Mouse (Mus musculus): Measurements from ENCODE around the gene Gpx7. TPM values are rescaled to one million over a fixed set of nuclear protein-coding genes. Genes with fewer than 3 reads are reported as not detected.
A peak's percentile ranks its signal among the peaks of the same experiment; 100 is the strongest.

Gene Gpx7
- 2.7 and 2.9 TPM in 2 replicates for polyA plus RNA-seq (2012; rRNA removed)

- Histone ChIP-seq H3K4me1 (ENCODE audit: control insufficient read depth, insufficient read depth, insufficient read length) (peaks cover 7% of the 10 kb centered on the region), H3K4me3 (ENCODE audit: extremely low read depth, insufficient read depth, insufficient read length) (peak within 1 kb of the TSS; percentile 59), H3K36me3 (ENCODE audit: control insufficient read depth, insufficient read depth, low read length) (no peaks in the 10 kb centered on the region), H3K27ac (ENCODE audit: insufficient read depth, low read length) (peak within 1 kb of the TSS; percentile 41; the same call in 1 of the 2 replicates), H3K27me3 (ENCODE audit: control insufficient read depth, insufficient read depth, low read length) (no peaks in the 10 kb centered on the region)
- DNase-seq (ENCODE audit: low read depth in 1 of 2, low spot score in 2 of 2) = no peak
- no peak for TF ChIP-seq CTCF (IDR thresholded peaks at IDR 0.05; ENCODE audit: extremely low read depth, insufficient read depth, insufficient read length, insufficient replicate concordance)
- TF ChIP-seq POLR2A (IDR thresholded peaks at IDR 0.05; ENCODE audit: low read depth, low read length) = no peak
- WGBS = 46% methylated on average over 15 of the region's 15 CpGs
Measured at GRCm38 (mm10) chr4:108406861-108407401, at the start of gene Gpx7. Gpx7 (minus strand) TSS chr4:108406961.

- TF ChIP-seq CTCF (IDR thresholded peaks at IDR 0.05; ENCODE audit: extremely low read depth, insufficient read depth, insufficient read length, insufficient replicate concordance) (no peak), POLR2A (IDR thresholded peaks at IDR 0.05; ENCODE audit: low read depth, low read length) (no peak)
- peak overlapping the region; percentile 67 for H3K27ac ChIP-seq (ENCODE audit: insufficient read depth, low read length)
- H3K4me3 ChIP-seq (ENCODE audit: extremely low read depth, insufficient read depth, insufficient read length) = no peak overlapping the region
- no peak for DNase-seq (ENCODE audit: low read depth in 1 of 2, low spot score in 2 of 2)
- H3K27me3 ChIP-seq (ENCODE audit: control insufficient read depth, insufficient read depth, low read length) = no peaks in the 10 kb centered on the region
- no peaks in the 10 kb centered on the region for H3K36me3 ChIP-seq (ENCODE audit: control insufficient read depth, insufficient read depth, low read length)
- peaks cover 18% of the 10 kb centered on the region; the same call in 1 of the 2 replicates for H3K4me1 ChIP-seq (ENCODE audit: control insufficient read depth, insufficient read depth, insufficient read length)
- WGBS = 27% methylated on average over 2 of the region's 2 CpGs
Measured at GRCm38 (mm10) chr4:108456028-108456427, 49.3 kb upstream of the Gpx7 start.

- Histone ChIP-seq H3K4me1 (ENCODE audit: control insufficient read depth, insufficient read depth, insufficient read length) (no peaks in the 10 kb centered on the region), H3K27me3 (ENCODE audit: control insufficient read depth, insufficient read depth, low read length) (no peaks in the 10 kb centered on the region), H3K27ac (ENCODE audit: insufficient read depth, low read length) (no peak overlapping the region), H3K36me3 (ENCODE audit: control insufficient read depth, insufficient read depth, low read length) (no peaks in the 10 kb centered on the region), H3K4me3 (ENCODE audit: extremely low read depth, insufficient read depth, insufficient read length) (no peak overlapping the region)
- 89% methylated on average over 7 of the region's 7 CpGs for WGBS
- TF ChIP-seq CTCF (IDR thresholded peaks at IDR 0.05; ENCODE audit: extremely low read depth, insufficient read depth, insufficient read length, insufficient replicate concordance) (no peak), POLR2A (IDR thresholded peaks at IDR 0.05; ENCODE audit: low read depth, low read length) (no peak)
- no peak for DNase-seq (ENCODE audit: low read depth in 1 of 2, low spot score in 2 of 2)
Measured at GRCm38 (mm10) chr4:108448091-108448490, 41.3 kb upstream of the Gpx7 start.

DNA sequence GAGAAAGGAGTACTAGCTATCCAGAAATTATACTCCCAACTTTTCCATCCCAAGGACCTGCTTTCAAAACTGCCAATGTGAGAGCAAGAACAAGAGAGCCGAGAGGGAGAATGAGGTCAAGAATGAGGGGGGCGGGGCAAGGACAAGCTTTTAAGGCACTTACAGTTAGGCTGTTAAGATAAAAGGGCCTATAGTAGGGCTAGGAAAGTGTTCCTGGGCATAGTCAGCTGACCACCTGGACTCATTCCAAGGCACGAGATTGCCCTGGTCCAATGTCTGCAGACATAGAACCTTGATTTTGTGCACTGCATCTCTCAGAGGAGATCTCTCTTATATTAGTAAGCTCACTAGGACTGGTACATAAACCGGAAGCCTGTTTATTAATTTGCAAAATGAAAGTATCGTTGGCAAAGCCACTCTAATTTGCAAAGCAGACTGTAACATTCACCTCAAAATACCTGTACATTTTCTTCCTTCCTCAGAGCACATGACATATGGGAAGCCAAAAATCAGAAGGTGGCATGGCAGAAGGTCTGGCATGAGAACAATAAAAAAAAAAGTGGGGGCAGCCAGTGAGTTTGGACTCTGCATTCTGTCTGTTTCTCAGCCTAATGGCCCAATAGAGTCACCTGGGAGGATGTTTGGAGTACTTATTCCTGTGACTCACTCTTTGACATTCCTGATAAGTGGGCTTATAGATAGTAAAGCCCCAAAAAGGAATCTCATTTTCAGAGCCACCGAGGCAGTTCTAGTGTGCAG is 31.5 kb upstream of the Gpx7 start:
- DNase-seq (ENCODE audit: low read depth in 1 of 2, low spot score in 2 of 2) = no peak
- TF ChIP-seq CTCF (IDR thresholded peaks at IDR 0.05; ENCODE audit: extremely low read depth, insufficient read depth, insufficient read length, insufficient replicate concordance) (no peak), POLR2A (IDR thresholded peaks at IDR 0.05; ENCODE audit: low read depth, low read length) (no peak)
- Histone ChIP-seq H3K4me3 (ENCODE audit: extremely low read depth, insufficient read depth, insufficient read length) (no peak overlapping the region), H3K27me3 (ENCODE audit: control insufficient read depth, insufficient read depth, low read length) (no peaks in the 10 kb centered on the region), H3K4me1 (ENCODE audit: control insufficient read depth, insufficient read depth, insufficient read length) (peaks cover 3% of the 10 kb centered on the region; the same call in 1 of the 2 replicates), H3K36me3 (ENCODE audit: control insufficient read depth, insufficient read depth, low read length) (no peaks in the 10 kb centered on the region), H3K27ac (ENCODE audit: insufficient read depth, low read length) (no peak overlapping the region)
- 80% methylated on average over 6 of the region's 6 CpGs for WGBS

DNA sequence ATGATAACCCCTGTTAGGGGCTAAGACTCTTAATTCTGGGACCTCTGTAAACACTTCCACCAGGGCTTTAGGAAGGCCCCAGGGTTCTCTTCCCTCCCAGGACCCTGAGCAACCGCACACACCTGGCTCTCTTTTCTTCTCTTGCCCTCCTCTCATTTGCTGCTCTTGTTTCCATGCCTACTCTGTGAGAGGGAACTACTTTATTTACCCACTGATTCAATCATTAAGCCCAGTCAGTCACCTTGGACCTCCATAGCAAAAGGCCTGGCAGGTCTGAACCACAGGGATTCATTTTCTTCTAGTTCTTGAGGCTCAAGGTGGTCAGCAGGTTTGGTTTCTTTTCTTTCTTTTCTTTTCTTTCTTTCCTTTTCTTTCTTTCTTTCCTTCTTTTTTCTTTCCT is 29.5 kb upstream of the Gpx7 start:
- H3K27ac ChIP-seq (ENCODE audit: insufficient read depth, low read length) = no peak overlapping the region
- no peak for TF ChIP-seq CTCF (IDR thresholded peaks at IDR 0.05; ENCODE audit: extremely low read depth, insufficient read depth, insufficient read length, insufficient replicate concordance)
- TF ChIP-seq POLR2A (IDR thresholded peaks at IDR 0.05; ENCODE audit: low read depth, low read length) = no peak
- H3K4me1 ChIP-seq (ENCODE audit: control insufficient read depth, insufficient read depth, insufficient read length) = peaks cover 3% of the 10 kb centered on the region; the same call in 1 of the 2 replicates
- H3K36me3 ChIP-seq (ENCODE audit: control insufficient read depth, insufficient read depth, low read length) = no peaks in the 10 kb centered on the region
- H3K4me3 ChIP-seq (ENCODE audit: extremely low read depth, insufficient read depth, insufficient read length) = no peak overlapping the region
- WGBS = 87% methylated on average over 1 of the region's 1 CpGs
- no peaks in the 10 kb centered on the region for H3K27me3 ChIP-seq (ENCODE audit: control insufficient read depth, insufficient read depth, low read length)
- no peak for DNase-seq (ENCODE audit: low read depth in 1 of 2, low spot score in 2 of 2)

GRCm38 (mm10) chr4:108435646-108436045 is 28.9 kb upstream of the Gpx7 start:
- H3K27ac ChIP-seq (ENCODE audit: insufficient read depth, low read length) = no peak overlapping the region
- no peaks in the 10 kb centered on the region for H3K27me3 ChIP-seq (ENCODE audit: control insufficient read depth, insufficient read depth, low read length)
- H3K4me3 ChIP-seq (ENCODE audit: extremely low read depth, insufficient read depth, insufficient read length) = no peak overlapping the region
- no peak for TF ChIP-seq CTCF (IDR thresholded peaks at IDR 0.05; ENCODE audit: extremely low read depth, insufficient read depth, insufficient read length, insufficient replicate concordance)
- TF ChIP-seq POLR2A (IDR thresholded peaks at IDR 0.05; ENCODE audit: low read depth, low read length) = no peak
- H3K36me3 ChIP-seq (ENCODE audit: control insufficient read depth, insufficient read depth, low read length) = no peaks in the 10 kb centered on the region
- DNase-seq (ENCODE audit: low read depth in 1 of 2, low spot score in 2 of 2) = no peak
- peaks cover 3% of the 10 kb centered on the region; the same call in 1 of the 2 replicates for H3K4me1 ChIP-seq (ENCODE audit: control insufficient read depth, insufficient read depth, insufficient read length)
- 84% methylated on average over 3 of the region's 3 CpGs for WGBS

DNA sequence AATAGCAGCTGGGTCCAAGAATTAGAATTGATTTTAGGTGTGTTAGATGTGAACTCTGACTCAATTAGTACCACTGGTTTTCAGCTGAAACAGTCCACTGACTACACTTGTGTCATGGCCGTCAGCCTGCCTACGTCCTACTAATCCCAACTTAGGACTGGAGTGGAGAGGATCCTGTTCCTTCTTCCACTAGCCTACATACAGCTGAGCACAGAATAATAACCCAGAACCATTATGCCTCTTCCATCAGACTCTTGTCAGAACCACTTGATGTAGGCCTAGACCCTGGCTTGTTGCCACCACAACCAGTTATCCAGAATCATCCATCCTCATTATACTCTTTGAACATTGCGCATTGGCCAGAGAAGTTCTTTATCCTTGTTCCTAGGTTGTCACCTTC is 28.0 kb upstream of the Gpx7 start:
- Histone ChIP-seq H3K27ac (ENCODE audit: insufficient read depth, low read length) (no peak overlapping the region), H3K4me3 (ENCODE audit: extremely low read depth, insufficient read depth, insufficient read length) (no peak overlapping the region), H3K4me1 (ENCODE audit: control insufficient read depth, insufficient read depth, insufficient read length) (peaks cover 3% of the 10 kb centered on the region; the same call in 1 of the 2 replicates), H3K27me3 (ENCODE audit: control insufficient read depth, insufficient read depth, low read length) (no peaks in the 10 kb centered on the region), H3K36me3 (ENCODE audit: control insufficient read depth, insufficient read depth, low read length) (no peaks in the 10 kb centered on the region)
- TF ChIP-seq CTCF (IDR thresholded peaks at IDR 0.05; ENCODE audit: extremely low read depth, insufficient read depth, insufficient read length, insufficient replicate concordance) = no peak
- no peak for TF ChIP-seq POLR2A (IDR thresholded peaks at IDR 0.05; ENCODE audit: low read depth, low read length)
- WGBS = 96% methylated on average over 3 of the region's 3 CpGs
- DNase-seq (ENCODE audit: low read depth in 1 of 2, low spot score in 2 of 2) = no peak

All from spleen, adult 2 months (tissue).